Mouse (Mus musculus) spleen, postnatal 10 days (tissue): Measurements from ENCODE around the gene Hspbp1.

ENCODE experiments used
- DNase-seq, 2 experiments: peaks; one replicate each; pipeline ENCODE4 v3.0.0; 2021 to 2022; ENCODE audit warnings: low spot score in 2 of 2

Gene Hspbp1

DNA sequence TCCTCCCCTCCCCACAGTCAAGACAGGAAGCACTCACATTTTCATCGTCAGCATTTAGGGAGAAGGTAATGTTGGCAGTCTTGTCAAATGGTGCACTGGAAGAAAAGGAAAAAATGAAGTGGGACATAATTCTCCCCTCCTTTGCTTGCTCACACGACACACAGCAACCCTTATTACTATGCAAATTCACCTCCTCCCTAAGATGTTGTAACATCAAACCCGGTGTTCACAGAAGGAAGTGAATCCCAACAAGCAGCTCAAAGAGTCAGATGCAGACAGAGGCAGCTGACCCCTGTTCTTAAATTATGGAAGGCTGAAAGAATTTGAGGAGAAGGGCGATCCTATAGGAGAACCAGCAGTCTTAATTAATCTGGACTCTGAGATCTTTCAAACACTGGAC is 48.7 kb downstream of the Hspbp1 start:
- DNase-seq, result no peak

DNA sequence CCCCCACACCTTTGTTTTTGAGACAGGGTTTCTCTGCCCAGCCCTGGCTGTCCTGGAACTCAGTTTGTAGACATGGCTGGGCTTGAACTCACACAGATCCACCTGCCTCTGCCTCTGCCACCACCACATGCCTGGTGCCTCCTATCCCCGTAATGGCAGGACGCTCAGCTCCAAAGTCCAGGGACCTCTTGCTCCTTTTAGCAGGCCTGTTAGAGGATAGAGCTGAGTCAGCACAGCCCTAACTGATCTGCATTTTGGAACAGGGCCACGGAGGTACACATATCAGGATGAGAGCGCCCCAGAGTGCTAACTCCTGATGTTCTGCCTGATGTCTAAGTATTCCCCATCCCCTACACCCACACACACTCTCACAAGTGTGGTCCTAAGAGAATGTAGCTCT is 53.8 kb downstream of the Hspbp1 start, which contains the start of gene Tmem86b:
TSS of gene Tmem86b (minus strand) at position 392 of the 400 bp plus-strand sequence.
- peak; percentile 63 to 67 for DNase-seq

DNA sequence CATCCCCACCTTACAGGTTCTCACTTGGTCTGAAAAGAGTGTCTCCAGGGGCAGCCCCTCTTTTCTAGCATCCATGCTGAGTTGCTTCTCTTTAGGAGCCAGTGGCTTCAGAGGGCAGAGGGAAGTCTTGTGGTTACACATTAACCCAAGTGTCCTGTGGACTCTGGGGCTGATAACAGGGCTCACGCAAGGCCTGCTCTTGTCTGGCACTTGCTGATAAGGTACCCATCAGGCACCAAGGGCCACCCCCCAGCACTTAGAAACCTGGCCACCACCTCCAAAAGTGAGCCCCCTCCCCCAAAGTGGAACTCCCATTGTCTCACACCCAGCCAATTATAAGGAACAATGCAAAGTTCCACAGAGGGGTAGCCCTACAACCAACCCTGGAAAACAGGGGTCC is 54.7 kb downstream of the Hspbp1 start:
- DNase-seq, result peak in 1 of 2 experiments; percentile 73

DNA sequence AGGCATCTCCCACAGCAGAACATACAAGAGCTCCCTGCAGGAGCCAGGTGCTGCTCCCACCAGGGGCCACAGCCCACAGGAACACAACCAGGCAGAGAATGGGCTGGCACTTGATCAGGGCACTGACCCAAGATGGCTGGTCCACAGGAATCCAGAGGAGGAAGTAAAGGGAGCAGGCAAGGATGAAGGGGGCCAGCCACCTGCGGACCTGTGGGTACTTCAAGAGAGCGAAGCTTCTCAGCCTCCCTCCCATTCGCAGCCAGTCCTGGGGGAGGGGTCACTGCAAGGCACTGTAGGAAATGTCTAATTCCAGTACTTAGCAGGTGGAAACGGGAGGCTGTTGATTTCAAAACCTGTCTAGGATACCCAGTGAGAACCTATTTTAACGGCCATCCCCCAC is 55.3 kb downstream of the Hspbp1 start:
- DNase-seq, result peak; percentile 45 to 63

DNA sequence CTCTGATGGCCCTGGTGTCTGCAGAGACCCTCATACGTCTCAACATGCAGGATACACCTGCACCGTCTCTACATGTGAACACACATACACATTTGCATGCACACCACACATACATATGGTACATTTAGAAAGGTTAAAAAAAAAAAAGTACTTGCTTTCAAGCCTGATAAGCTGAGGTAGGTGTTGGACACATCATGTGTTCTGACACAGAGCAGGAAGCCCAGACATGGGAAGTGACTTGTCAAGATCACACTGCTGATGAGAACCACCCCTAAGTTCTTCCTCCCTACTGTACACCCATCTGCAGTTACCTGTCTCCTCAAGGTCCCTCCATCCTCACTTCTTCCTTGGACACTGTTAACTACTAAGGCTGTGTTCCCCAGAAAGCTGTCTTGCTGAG is 58.9 kb downstream of the Hspbp1 start:
- no peak for DNase-seq

DNA sequence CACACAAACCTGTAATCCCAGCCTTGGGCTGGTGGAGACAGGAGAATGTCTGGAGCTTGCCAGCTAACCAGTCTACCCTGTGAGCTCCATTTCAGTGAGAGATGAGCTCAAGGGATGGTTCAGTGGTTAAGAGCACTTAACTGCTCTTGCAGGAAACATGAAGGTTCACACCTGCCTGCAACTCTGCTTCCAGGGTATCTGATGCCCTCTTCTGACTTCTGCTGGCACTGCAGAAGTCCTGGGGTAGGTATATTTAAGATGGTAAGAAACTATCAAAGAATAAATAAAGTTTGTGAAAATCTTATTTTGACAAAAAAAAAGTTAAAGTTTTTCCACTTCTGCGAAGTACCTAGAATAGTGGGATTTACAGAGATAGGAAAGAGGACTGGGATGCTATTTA is 60.5 kb downstream of the Hspbp1 start:
- no peak for DNase-seq

DNA sequence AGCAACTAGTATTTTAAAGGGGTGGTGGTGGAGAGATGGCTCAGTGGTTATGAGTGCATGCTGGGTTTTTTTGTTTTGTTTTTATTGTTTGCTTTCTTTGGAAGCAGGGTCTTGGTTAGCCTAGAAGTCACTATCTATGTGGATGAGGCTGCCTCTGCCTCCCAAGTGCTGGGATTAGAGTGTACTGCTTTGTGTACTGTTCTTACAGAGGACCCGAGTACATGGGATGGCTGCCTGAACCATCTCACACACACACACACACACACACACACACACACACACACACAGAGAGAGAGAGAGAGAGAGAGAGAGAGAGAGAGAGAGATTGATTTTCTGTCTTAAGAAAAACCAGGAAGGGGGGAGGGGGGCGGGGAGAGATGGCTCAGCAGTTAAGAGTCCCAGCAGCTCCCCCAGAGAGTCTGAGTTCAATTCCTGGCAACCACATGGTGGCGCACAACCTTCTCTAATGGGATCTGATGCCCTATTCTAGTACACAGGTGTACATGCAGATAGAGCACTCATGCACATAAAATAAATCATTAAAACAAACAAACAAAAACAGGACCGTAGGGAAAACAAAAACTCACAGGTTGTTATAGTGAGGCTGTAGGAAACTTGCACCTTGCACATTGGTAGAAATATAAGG is 61.2 kb downstream of the Hspbp1 start:
- DNase-seq, result peak; percentile 62 to 81

DNA sequence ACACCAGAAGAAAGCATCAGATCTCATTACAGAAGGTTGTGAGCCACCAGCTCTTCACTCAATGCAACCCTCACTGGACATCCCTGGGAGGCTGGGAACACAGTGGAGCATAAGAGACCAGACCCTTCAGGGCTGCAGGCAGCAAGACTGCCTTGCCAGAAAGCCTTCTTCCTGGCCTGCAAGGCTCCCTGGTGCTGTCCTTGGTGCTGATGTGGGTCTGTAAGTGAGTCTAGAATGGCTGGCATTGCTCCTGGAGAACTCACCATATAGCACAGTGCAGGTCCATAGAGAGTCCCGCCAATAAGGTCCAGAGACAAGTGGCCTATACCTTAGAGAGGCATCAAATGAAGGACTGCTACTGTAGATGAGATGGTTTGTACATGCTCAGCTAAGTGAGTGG is 64.9 kb downstream of the Hspbp1 start:
- DNase-seq, result peak in 1 of 2 experiments; percentile 83

DNA sequence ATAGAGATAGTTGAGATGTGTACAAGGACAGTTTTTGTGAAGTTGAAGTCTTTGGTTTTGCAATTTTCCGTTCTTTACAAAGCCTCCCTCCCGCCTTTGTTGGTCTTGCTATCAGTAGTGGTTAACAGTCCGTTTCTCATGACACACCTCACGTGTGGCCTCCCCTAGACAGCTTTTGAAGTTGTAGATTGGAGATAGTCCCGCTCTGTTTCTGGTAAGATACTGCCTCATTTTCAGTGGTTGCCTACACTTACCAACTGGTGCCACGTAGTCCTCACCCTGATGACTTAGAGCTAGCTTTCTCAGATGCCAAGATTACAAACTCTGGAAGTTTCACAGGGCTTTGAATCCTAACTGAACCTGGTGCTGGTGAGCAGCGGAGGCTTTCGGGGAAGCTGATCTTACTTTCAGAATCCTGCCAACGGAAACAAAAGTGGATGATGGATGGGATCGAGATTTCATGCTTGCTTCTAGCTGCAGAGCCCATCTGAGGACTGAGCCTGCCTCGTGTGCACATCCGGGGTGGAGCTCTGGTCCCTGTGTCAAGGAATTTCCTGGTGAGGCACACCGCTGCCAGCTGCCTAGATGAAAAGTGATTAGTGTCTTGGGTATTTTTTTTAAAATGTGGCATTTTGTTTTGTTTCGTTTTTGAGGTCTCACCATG is 71.0 kb downstream of the Hspbp1 start:
- DNase-seq, result no peak

DNA sequence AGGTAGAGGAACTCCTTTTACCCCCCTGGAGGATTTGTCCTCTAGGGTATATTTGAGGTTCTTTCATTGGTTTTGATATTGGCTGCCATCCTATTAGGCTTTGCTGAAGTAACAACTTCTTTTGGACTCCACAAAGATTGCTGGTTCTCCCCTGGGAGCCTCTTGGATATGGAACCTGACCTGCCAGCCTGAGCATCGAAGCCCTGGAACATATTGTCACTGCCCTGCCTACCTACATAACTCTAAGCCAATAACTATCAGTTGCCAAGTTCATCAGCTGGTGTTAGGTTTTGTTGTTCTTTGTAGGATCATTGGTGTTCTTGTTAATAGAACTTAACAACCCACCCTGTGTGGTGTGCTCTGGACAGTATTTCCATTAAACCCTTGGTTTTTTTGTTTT is 71.9 kb downstream of the Hspbp1 start:
- no peak for DNase-seq

DNA sequence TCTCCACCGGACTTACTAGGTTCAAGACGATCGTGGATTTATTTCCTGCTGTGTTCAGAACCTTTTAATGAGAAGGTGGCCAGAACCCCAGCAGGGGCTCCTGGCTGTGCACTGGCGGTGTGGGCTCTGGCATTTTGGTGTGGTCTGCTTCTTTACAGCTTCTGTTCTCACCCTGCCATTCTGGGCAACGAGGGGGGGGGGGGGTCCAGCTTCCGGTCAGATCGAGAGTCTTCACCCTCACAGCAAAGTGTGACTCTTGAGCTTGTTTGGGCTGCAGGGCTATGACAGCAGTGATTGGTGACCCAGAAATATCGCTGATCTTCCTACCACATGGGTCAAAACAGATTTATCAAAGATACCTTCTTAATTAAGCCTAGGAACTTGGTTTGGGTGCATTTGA is 72.5 kb downstream of the Hspbp1 start:
- DNase-seq, result no peak

DNA sequence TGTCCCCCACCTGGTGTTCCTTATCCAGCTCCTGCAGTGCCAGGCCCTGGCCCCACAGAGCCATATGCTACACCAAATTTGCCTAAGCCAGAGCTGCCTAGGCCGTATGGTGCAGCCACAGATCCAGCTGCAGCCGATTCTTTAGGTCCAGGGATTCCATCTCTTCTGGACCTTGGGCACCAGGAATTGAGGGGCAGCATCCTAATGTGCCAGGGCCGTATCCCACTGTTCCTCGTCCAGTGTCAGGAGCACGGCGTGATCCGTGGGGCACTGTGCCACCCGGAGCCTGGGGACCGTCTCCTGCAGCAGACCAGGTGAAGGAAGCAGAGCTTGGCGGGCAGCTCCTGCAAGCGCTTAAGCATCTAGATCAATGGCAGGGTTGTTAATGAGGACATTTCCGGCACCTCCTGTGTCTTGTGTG is 72.9 kb downstream of the Hspbp1 start:
- DNase-seq, result no peak

DNA sequence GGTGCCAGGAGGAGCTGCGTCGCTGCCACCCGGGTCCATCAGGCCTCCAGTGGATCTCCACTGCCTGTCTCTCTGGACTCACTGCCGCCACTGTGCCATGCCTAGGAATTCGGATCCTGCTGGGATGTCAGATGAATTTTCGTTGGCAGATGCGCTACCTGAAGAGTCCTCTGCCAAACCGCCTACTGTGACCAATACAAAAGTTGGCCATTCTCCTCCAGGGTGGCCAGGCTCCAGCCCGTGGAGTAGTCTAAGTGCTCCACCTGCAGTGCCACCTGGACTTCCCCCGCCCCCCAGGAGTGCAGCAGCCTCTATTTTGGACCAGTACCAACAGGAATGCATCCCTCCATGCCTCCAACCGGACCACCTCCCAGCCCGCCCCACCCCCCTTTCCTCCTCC is 73.4 kb downstream of the Hspbp1 start:
- DNase-seq, result no peak
